Mouse (Mus musculus): ENCODE results near the gene Gtf2i. TPM values are rescaled to one million over a fixed set of nuclear protein-coding genes. Genes with fewer than 3 reads are reported as not detected.
A peak's percentile ranks its signal among the peaks of the same experiment; 100 is the strongest.

Gtf2i gene
- polyA plus RNA-seq, 1 experiment = 44.7 TPM

GRCm38 (mm10) chr5:134332743-134333142 lies 18.2 kb upstream of the Gtf2i start:
- no peak overlapping the region for H3K4me3 ChIP-seq (ENCODE audit: extremely low read depth, insufficient read depth, insufficient read length)
- H3K27ac ChIP-seq (ENCODE audit: insufficient read depth, low read length) = no peak overlapping the region
- WGBS = 74% methylated on average over 8 of the region's 8 CpGs
- no peaks in the 10 kb centered on the region for H3K27me3 ChIP-seq (ENCODE audit: control insufficient read depth, insufficient read depth, low read length)
- peaks cover 10% of the 10 kb centered on the region; the same call in 1 of the 2 replicates for H3K4me1 ChIP-seq (ENCODE audit: control insufficient read depth, insufficient read depth, insufficient read length)
- no peak for DNase-seq (ENCODE audit: low read depth in 1 of 2, low spot score in 2 of 2)
- TF ChIP-seq POLR2A (IDR thresholded peaks at IDR 0.05; ENCODE audit: low read depth, low read length) (no peak), CTCF (IDR thresholded peaks at IDR 0.05; ENCODE audit: extremely low read depth, insufficient read depth, insufficient read length, insufficient replicate concordance) (no peak)
- no peaks in the 10 kb centered on the region for H3K36me3 ChIP-seq (ENCODE audit: control insufficient read depth, insufficient read depth, low read length)

- Histone ChIP-seq H3K4me1 (ENCODE audit: control insufficient read depth, insufficient read depth, insufficient read length) (peaks cover 12% of the 10 kb centered on the region; the same call in 1 of the 2 replicates), H3K27ac (ENCODE audit: insufficient read depth, low read length) (no peak overlapping the region), H3K4me3 (ENCODE audit: extremely low read depth, insufficient read depth, insufficient read length) (no peak overlapping the region), H3K27me3 (ENCODE audit: control insufficient read depth, insufficient read depth, low read length) (no peaks in the 10 kb centered on the region), H3K36me3 (ENCODE audit: control insufficient read depth, insufficient read depth, low read length) (no peaks in the 10 kb centered on the region)
- 64% methylated on average over 2 of the region's 2 CpGs for WGBS
- DNase-seq (ENCODE audit: low read depth in 1 of 2, low spot score in 2 of 2) = peak; percentile 25 to 28
- no peak for TF ChIP-seq CTCF (IDR thresholded peaks at IDR 0.05; ENCODE audit: extremely low read depth, insufficient read depth, insufficient read length, insufficient replicate concordance)
- no peak for TF ChIP-seq POLR2A (IDR thresholded peaks at IDR 0.05; ENCODE audit: low read depth, low read length)
Observed at GRCm38 (mm10) chr5:134330082-134330481, 15.5 kb upstream of the Gtf2i start.

GRCm38 (mm10) chr5:134329311-134329710 lies 14.8 kb upstream of the Gtf2i start:
- no peak for DNase-seq (ENCODE audit: low read depth in 1 of 2, low spot score in 2 of 2)
- 67% methylated on average over 4 of the region's 4 CpGs for WGBS
- H3K36me3 ChIP-seq (ENCODE audit: control insufficient read depth, insufficient read depth, low read length) = no peaks in the 10 kb centered on the region
- TF ChIP-seq POLR2A (IDR thresholded peaks at IDR 0.05; ENCODE audit: low read depth, low read length) (no peak), CTCF (IDR thresholded peaks at IDR 0.05; ENCODE audit: extremely low read depth, insufficient read depth, insufficient read length, insufficient replicate concordance) (no peak)
- no peaks in the 10 kb centered on the region for H3K27me3 ChIP-seq (ENCODE audit: control insufficient read depth, insufficient read depth, low read length)
- H3K4me3 ChIP-seq (ENCODE audit: extremely low read depth, insufficient read depth, insufficient read length) = no peak overlapping the region
- H3K27ac ChIP-seq (ENCODE audit: insufficient read depth, low read length) = no peak overlapping the region
- H3K4me1 ChIP-seq (ENCODE audit: control insufficient read depth, insufficient read depth, insufficient read length) = peaks cover 12% of the 10 kb centered on the region; the same call in 1 of the 2 replicates

- no peak for DNase-seq (ENCODE audit: low read depth in 1 of 2, low spot score in 2 of 2)
- Histone ChIP-seq H3K4me1 (ENCODE audit: control insufficient read depth, insufficient read depth, insufficient read length) (peaks cover 12% of the 10 kb centered on the region; the same call in 1 of the 2 replicates), H3K4me3 (ENCODE audit: extremely low read depth, insufficient read depth, insufficient read length) (no peak overlapping the region), H3K36me3 (ENCODE audit: control insufficient read depth, insufficient read depth, low read length) (no peaks in the 10 kb centered on the region), H3K27me3 (ENCODE audit: control insufficient read depth, insufficient read depth, low read length) (no peaks in the 10 kb centered on the region), H3K27ac (ENCODE audit: insufficient read depth, low read length) (no peak overlapping the region)
- WGBS = 88% methylated on average over 6 of the region's 6 CpGs
- TF ChIP-seq POLR2A (IDR thresholded peaks at IDR 0.05; ENCODE audit: low read depth, low read length) (no peak), CTCF (IDR thresholded peaks at IDR 0.05; ENCODE audit: extremely low read depth, insufficient read depth, insufficient read length, insufficient replicate concordance) (no peak)
Observed at GRCm38 (mm10) chr5:134328482-134329001, 14.0 kb upstream of the Gtf2i start.

GRCm38 (mm10) chr5:134325856-134326566 lies 11.5 kb upstream of the Gtf2i start:
- no peak overlapping the region for H3K4me3 ChIP-seq (ENCODE audit: extremely low read depth, insufficient read depth, insufficient read length)
- DNase-seq (ENCODE audit: low read depth in 1 of 2, low spot score in 2 of 2) = no peak

GRCm38 (mm10) chr5:134323869-134324268 lies 9.3 kb upstream of the Gtf2i start:
- 57% methylated on average over 2 of the region's 2 CpGs for WGBS
- H3K27ac ChIP-seq (ENCODE audit: insufficient read depth, low read length) = peak overlapping the region; percentile 9; the same call in 1 of the 2 replicates
- TF ChIP-seq CTCF (IDR thresholded peaks at IDR 0.05; ENCODE audit: extremely low read depth, insufficient read depth, insufficient read length, insufficient replicate concordance) (no peak), POLR2A (IDR thresholded peaks at IDR 0.05; ENCODE audit: low read depth, low read length) (no peak)

More at GRCm38 (mm10) chr5:134325856-134326566, 11.5 kb upstream of the Gtf2i start:
- no peaks in the 10 kb centered on the region for H3K36me3 ChIP-seq (ENCODE audit: control insufficient read depth, insufficient read depth, low read length)
- 46% methylated on average over 13 of the region's 13 CpGs for WGBS
- H3K4me1 ChIP-seq (ENCODE audit: control insufficient read depth, insufficient read depth, insufficient read length) = peaks cover 10% of the 10 kb centered on the region; the same call in 1 of the 2 replicates
- no peak overlapping the region for H3K27ac ChIP-seq (ENCODE audit: insufficient read depth, low read length)
- TF ChIP-seq POLR2A (IDR thresholded peaks at IDR 0.05; ENCODE audit: low read depth, low read length) (no peak), CTCF (IDR thresholded peaks at IDR 0.05; ENCODE audit: extremely low read depth, insufficient read depth, insufficient read length, insufficient replicate concordance) (no peak)
- no peaks in the 10 kb centered on the region for H3K27me3 ChIP-seq (ENCODE audit: control insufficient read depth, insufficient read depth, low read length)

GRCm38 (mm10) chr5:134323311-134323710 lies 8.8 kb upstream of the Gtf2i start:
- Histone ChIP-seq H3K27me3 (ENCODE audit: control insufficient read depth, insufficient read depth, low read length) (no peaks in the 10 kb centered on the region), H3K27ac (ENCODE audit: insufficient read depth, low read length) (no peak overlapping the region), H3K4me3 (ENCODE audit: extremely low read depth, insufficient read depth, insufficient read length) (no peak overlapping the region), H3K36me3 (ENCODE audit: control insufficient read depth, insufficient read depth, low read length) (no peaks in the 10 kb centered on the region), H3K4me1 (ENCODE audit: control insufficient read depth, insufficient read depth, insufficient read length) (0 out of 2 replicates have a peak, but pooled peaks cover 2% of the 10 kb centered on the region)
- TF ChIP-seq POLR2A (IDR thresholded peaks at IDR 0.05; ENCODE audit: low read depth, low read length) (no peak), CTCF (IDR thresholded peaks at IDR 0.05; ENCODE audit: extremely low read depth, insufficient read depth, insufficient read length, insufficient replicate concordance) (no peak)
- DNase-seq (ENCODE audit: low read depth in 1 of 2, low spot score in 2 of 2) = no peak
- 63% methylated on average over 13 of the region's 13 CpGs for WGBS

More at GRCm38 (mm10) chr5:134323869-134324268, 9.3 kb upstream of the Gtf2i start:
- DNase-seq (ENCODE audit: low read depth in 1 of 2, low spot score in 2 of 2) = no peak
- Histone ChIP-seq H3K4me3 (ENCODE audit: extremely low read depth, insufficient read depth, insufficient read length) (no peak overlapping the region), H3K36me3 (ENCODE audit: control insufficient read depth, insufficient read depth, low read length) (no peaks in the 10 kb centered on the region), H3K4me1 (ENCODE audit: control insufficient read depth, insufficient read depth, insufficient read length) (0 out of 2 replicates have a peak, but pooled peaks cover 2% of the 10 kb centered on the region), H3K27me3 (ENCODE audit: control insufficient read depth, insufficient read depth, low read length) (no peaks in the 10 kb centered on the region)
